Mouse (Mus musculus): Measurements from ENCODE around the gene Nol10. TPM values are rescaled to one million over a fixed set of nuclear protein-coding genes. Genes with fewer than 3 reads are reported as not detected.

The Nol10 gene
- polyA plus RNA-seq, 1 experiment from 2014 or later, result 22.2 TPM

GRCm38 (mm10) chr12:17473128-17473527 lies 124.9 kb downstream of the Nol10 start:
- WGBS, result 97% methylated on average over 3 of the region's 3 CpGs
- Histone ChIP-seq H3K27me3 (no peaks in the 10 kb centered on the region), H3K36me3 (no peaks in the 10 kb centered on the region), H3K9me3 (no peaks in the 10 kb centered on the region), H3K27ac (replicated peaks) (no peak overlapping the region), H3K4me1 (no peaks in the 10 kb centered on the region), H3K4me3 (no peak overlapping the region), H3K9ac (replicated peaks) (no peak overlapping the region), H3K4me2 (replicated peaks) (no peak overlapping the region)
- ATAC-seq (replicated peaks), result no peak

DNA sequence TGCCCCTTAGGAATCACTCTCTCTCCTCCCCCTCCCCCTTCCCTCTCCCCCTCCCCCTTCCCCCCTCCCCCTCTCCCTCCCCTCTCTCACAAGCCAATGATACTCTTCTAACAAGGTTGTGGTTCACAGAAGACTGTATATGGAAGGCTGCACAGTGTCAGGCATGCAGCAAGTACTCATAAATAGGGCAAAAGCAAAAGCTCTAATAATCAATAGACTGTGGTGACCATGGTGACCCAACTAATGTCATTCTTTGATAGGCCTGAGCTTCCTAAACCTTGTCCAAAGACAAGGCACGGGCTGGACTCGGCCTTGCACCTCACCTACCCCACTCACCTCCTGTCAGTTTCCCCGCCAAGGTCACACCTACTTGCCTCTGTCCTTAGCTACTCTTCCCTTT lies 125.6 kb downstream of the Nol10 start:
- Histone ChIP-seq H3K27ac (replicated peaks) (no peak overlapping the region), H3K4me3 (no peak overlapping the region), H3K27me3 (no peaks in the 10 kb centered on the region), H3K9me3 (no peaks in the 10 kb centered on the region), H3K4me2 (replicated peaks) (no peak overlapping the region), H3K36me3 (no peaks in the 10 kb centered on the region), H3K4me1 (no peaks in the 10 kb centered on the region), H3K9ac (replicated peaks) (no peak overlapping the region)
- no peak for ATAC-seq (replicated peaks)
- WGBS, result 94% methylated on average over 3 of the region's 3 CpGs

GRCm38 (mm10) chr12:17474681-17475080 lies 126.4 kb downstream of the Nol10 start:
- Histone ChIP-seq H3K4me2 (replicated peaks) (no peak overlapping the region), H3K27me3 (no peaks in the 10 kb centered on the region), H3K4me1 (no peaks in the 10 kb centered on the region), H3K9me3 (no peaks in the 10 kb centered on the region), H3K36me3 (no peaks in the 10 kb centered on the region), H3K9ac (replicated peaks) (no peak overlapping the region), H3K4me3 (no peak overlapping the region), H3K27ac (replicated peaks) (no peak overlapping the region)
- 57% methylated on average over 4 of the region's 4 CpGs for WGBS
- no peak for ATAC-seq (replicated peaks)

DNA sequence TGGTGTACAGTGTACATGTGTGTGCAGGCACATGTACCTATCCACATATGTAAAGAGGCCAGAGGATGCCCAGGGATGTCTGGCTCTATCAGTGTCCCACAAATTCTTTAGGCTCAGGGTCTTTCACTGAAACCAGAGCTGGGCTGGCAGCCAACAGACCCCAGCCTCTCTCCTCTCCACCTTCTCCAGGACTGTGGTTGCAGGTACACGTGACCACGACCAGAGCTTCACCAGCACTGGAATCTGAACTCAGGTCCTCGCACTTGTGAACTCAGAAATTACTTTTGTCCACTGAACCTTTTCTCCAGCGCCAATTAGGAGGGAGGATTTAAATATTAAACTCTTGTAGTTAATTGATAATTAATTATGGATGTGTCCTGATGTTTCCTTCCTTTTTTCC lies 126.9 kb downstream of the Nol10 start:
- Histone ChIP-seq H3K4me1 (no peaks in the 10 kb centered on the region), H3K27me3 (no peaks in the 10 kb centered on the region), H3K36me3 (no peaks in the 10 kb centered on the region), H3K9ac (replicated peaks) (no peak overlapping the region), H3K4me3 (no peak overlapping the region), H3K27ac (replicated peaks) (no peak overlapping the region), H3K9me3 (no peaks in the 10 kb centered on the region), H3K4me2 (replicated peaks) (no peak overlapping the region)
- ATAC-seq (replicated peaks), result no peak
- 83% methylated on average over 4 of the region's 4 CpGs for WGBS

DNA sequence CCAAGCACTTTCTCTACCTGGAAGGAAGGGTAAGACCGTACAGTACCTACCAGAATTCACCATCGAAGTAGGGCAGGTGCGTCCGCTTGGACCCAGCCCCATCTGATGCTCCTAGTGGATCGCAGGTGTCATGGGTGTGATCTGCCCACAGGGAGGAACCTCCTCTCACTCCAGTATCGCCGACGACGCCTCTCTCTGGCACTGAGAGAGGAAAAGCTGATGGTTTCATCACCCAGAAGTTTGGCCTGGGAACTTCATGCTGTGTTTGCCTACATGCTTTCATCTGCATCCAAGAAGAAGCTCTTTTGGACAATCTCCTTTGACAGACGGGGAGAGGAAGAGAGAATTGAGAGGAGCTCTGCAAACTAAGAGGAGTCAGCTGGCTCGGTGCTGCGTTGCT lies 129.9 kb downstream of the Nol10 start:
- Histone ChIP-seq H3K4me2 (replicated peaks) (no peak overlapping the region), H3K36me3 (no peaks in the 10 kb centered on the region), H3K9me3 (no peaks in the 10 kb centered on the region), H3K4me3 (no peak overlapping the region), H3K4me1 (no peaks in the 10 kb centered on the region), H3K27me3 (no peaks in the 10 kb centered on the region), H3K27ac (replicated peaks) (no peak overlapping the region), H3K9ac (replicated peaks) (no peak overlapping the region)
- WGBS, result 83% methylated on average over 12 of the region's 12 CpGs
- no peak for ATAC-seq (replicated peaks)

DNA sequence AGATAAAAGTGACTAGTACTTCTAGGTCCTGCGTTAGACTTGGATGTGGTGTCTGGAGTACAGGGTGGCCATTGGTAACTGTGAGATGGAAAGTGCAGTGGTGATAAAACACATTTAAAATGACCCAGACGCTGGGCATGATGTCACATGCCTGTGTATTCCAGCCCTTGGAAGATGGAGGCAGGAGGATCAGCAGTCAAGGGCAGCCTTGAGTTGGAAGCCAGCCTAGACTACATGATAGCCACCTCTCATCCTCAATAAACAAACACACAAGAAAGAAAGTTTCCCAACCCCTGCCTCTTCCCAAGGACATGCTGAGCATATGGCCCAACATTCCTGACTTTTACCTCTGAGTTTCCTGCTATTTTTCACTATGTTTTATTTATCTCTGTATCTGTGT lies 130.6 kb downstream of the Nol10 start:
- no peak for ATAC-seq (replicated peaks)
- H3K4me1 ChIP-seq, result no peaks in the 10 kb centered on the region
- H3K4me3 ChIP-seq, result no peak overlapping the region
- H3K9ac ChIP-seq (replicated peaks), result no peak overlapping the region
- no peaks in the 10 kb centered on the region for H3K36me3 ChIP-seq
- no peaks in the 10 kb centered on the region for H3K9me3 ChIP-seq
- H3K4me2 ChIP-seq (replicated peaks), result no peak overlapping the region
- no peaks in the 10 kb centered on the region for H3K27me3 ChIP-seq
- no peak overlapping the region for H3K27ac ChIP-seq (replicated peaks)
- WGBS, result 98% methylated on average over 2 of the region's 2 CpGs

Small RNAs within 50 kb of the gene (microRNA-seq; reads per million reads assigned to microRNA genes)
- 16.7 reads per million, percentile 31 among the genes with 10 or more reads in this experiment for gene Mir3066

Other genes starting within 250 kb of the Nol10 start
- 4.0 and 4.1 TPM in 2 replicates for gene Kcnf1, start 171.6 kb upstream of the Nol10 start, polyA plus RNA-seq (2015; fragmentation: Nextera tagmentation; extraction: Ambion mirVana)
- gene Pdia6, start 81.9 kb upstream of the Nol10 start, polyA plus RNA-seq (2015; fragmentation: Nextera tagmentation; extraction: Ambion mirVana), result 355 and 366 TPM in 2 replicates
- gene Atp6v1c2, start 19.1 kb upstream of the Nol10 start, polyA plus RNA-seq (2015; fragmentation: Nextera tagmentation; extraction: Ambion mirVana), result 0.59 and 0.66 TPM in 2 replicates
- gene Odc1, start 196.3 kb downstream of the Nol10 start, polyA plus RNA-seq (2015; fragmentation: Nextera tagmentation; extraction: Ambion mirVana), result 231 and 237 TPM in 2 replicates